Mouse (Mus musculus) spleen, postnatal 10 days (tissue): ENCODE data around the gene Olfr145.

Source experiments
- DNase-seq, 2 experiments: peaks; one replicate each; pipeline ENCODE4 v3.0.0; 2021 to 2022; ENCODE audit warnings: low spot score in 2 of 2

Olfr145 gene

GRCm38 (mm10) chr9:37896661-37897060, at the start of gene Olfr145:
Olfr145 (plus strand) TSS chr9:37896724.
- DNase-seq = no peak

GRCm38 (mm10) chr9:37849267-37849666, 47.3 kb upstream of the Olfr145 start:
- no peak for DNase-seq

- no peak for DNase-seq
Observed at GRCm38 (mm10) chr9:37853969-37854368, 42.6 kb upstream of the Olfr145 start, which contains the start of gene Olfr877. Olfr877 (plus strand) TSS chr9:37854269.

- no peak for DNase-seq
Observed at GRCm38 (mm10) chr9:37863325-37863724, 33.2 kb upstream of the Olfr145 start.

- DNase-seq = no peak
Observed at GRCm38 (mm10) chr9:37870246-37870645, 26.3 kb upstream of the Olfr145 start.

GRCm38 (mm10) chr9:37871097-37871496, 25.4 kb upstream of the Olfr145 start:
- DNase-seq = no peak

- DNase-seq = no peak
Observed at GRCm38 (mm10) chr9:37871536-37871935, 25.0 kb upstream of the Olfr145 start.

GRCm38 (mm10) chr9:37890960-37891359, 5.6 kb upstream of the Olfr145 start:
- no peak for DNase-seq

- no peak for DNase-seq
Observed at GRCm38 (mm10) chr9:37905555-37905954, 9.0 kb downstream of the Olfr145 start.

GRCm38 (mm10) chr9:37917540-37917939, 21.0 kb downstream of the Olfr145 start, which contains the start of gene Olfr878:
Olfr878 (plus strand) TSS chr9:37917840.
- DNase-seq = no peak

- no peak for DNase-seq
Observed at GRCm38 (mm10) chr9:37918018-37918417, 21.5 kb downstream of the Olfr145 start.

- no peak for DNase-seq
Observed at GRCm38 (mm10) chr9:37924194-37924593, 27.7 kb downstream of the Olfr145 start.

GRCm38 (mm10) chr9:37925445-37925844, 28.9 kb downstream of the Olfr145 start:
- DNase-seq = no peak

GRCm38 (mm10) chr9:37926019-37927013, 29.8 kb downstream of the Olfr145 start:
- DNase-seq = no peak

- peak in 1 of 2 experiments; percentile 27 for DNase-seq
Observed at GRCm38 (mm10) chr9:37932519-37932918, 36.0 kb downstream of the Olfr145 start.

- no peak for DNase-seq
Observed at GRCm38 (mm10) chr9:37934146-37934545, 37.6 kb downstream of the Olfr145 start.

- DNase-seq = no peak
Observed at GRCm38 (mm10) chr9:37941167-37941566, 44.6 kb downstream of the Olfr145 start.
